Mouse (Mus musculus) heart, embryonic 13.5 days (tissue): ENCODE data around the gene Dnajb1. TPM values are rescaled to one million over a fixed set of nuclear protein-coding genes. Genes with fewer than 3 reads are reported as not detected.

Source experiments
- ATAC-seq: fragments of 200-750 bp; cut with Nextera tagmentation; 2 replicates; pipeline ENCODE4 v1.8.0; 2017; ENCODE audit warnings: moderate TSS enrichment; ENCODE audit not compliant: insufficient number of reproducible peaks, low FRiP score, low TSS enrichment; ENCODE audit errors: extremely low read depth
- H3K27ac ChIP-seq: fragments of 300-500 bp; sonication (generic); replicated peaks from 2 replicates; pipeline ENCODE4 v1.5.1; 2015; ENCODE audit warnings: moderate library complexity, mild to moderate bottlenecking, inconsistent platforms
- H3K27me3 ChIP-seq: fragments of 300-500 bp; sonication (generic); replicated peaks from 2 replicates; pipeline ENCODE4 v1.6.1; 2015; ENCODE audit warnings: mild to moderate bottlenecking, inconsistent platforms
- H3K36me3 ChIP-seq: fragments of 300-500 bp; sonication (generic); 2 replicates; pipeline ENCODE4 v1.6.1; 2015; ENCODE audit warnings: mild to moderate bottlenecking, inconsistent platforms
- H3K4me1 ChIP-seq: fragments of 300-500 bp; sonication (generic); 2 replicates; pipeline ENCODE4 v1.6.1; 2015; ENCODE audit warnings: inconsistent platforms
- H3K4me2 ChIP-seq: fragments of 300-500 bp; sonication (generic); 2 replicates; pipeline ENCODE4 v1.6.1; 2015; ENCODE audit warnings: inconsistent platforms, mild to moderate bottlenecking, moderate library complexity
- H3K4me3 ChIP-seq: fragments of 300-500 bp; sonication (generic); 2 replicates; pipeline ENCODE4 v1.5.1; 2015; ENCODE audit warnings: moderate library complexity, mild to moderate bottlenecking, inconsistent platforms
- H3K9ac ChIP-seq: fragments of 300-500 bp; sonication (generic); 2 replicates; pipeline ENCODE4 v1.6.1; 2015; ENCODE audit warnings: inconsistent platforms, mild to moderate bottlenecking, moderate library complexity
- H3K9me3 ChIP-seq: fragments of 300-500 bp; sonication (generic); 2 replicates; pipeline ENCODE4 v1.6.1; 2016; ENCODE audit warnings: inconsistent platforms
- WGBS: fragments of 180-500 bp; shearing (Covaris S2); methylation state at CpG from one replicate; pipeline ENCODE4 v1.1.7; 2015; ENCODE audit warnings: mixed read lengths; 5-methylcytosine and 5-hydroxymethylcytosine counted together
- polyA plus RNA-seq: library from polyadenylated mRNA; unstranded; fragments of >200 nt; fragmentation: Nextera tagmentation; extraction: Ambion mirVana; gene quantifications from 2 replicates; pipeline ENCODE4 v1.2.1, GENCODE M21; 2015

Dnajb1 gene
- polyA plus RNA-seq, 1 experiment from 2014 or later: 41.4 TPM

DNA sequence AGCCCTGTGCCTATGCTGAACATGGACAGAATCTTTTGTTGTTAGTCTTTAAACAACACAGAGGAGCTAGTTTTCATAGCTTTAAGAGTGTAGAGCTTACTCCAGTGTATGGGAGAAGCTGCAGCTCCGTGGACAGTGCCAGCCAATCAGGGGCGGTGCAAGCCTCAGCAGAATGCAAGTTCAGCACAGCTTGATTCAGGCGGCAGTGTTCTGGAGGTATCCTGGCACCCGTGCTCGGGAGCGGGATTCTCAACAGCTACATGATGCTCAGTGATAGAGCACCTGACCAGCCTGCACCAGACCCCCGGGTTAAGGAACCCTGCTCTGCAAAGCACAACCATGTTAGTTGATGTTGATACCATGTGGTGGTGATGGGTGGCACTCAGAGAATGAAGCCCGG is 52.6 kb downstream of the Dnajb1 start:
- H3K9me3 ChIP-seq: no peaks in the 10 kb centered on the region
- peak overlapping the region; percentile 48; the same call in 1 of the 2 replicates for H3K27ac ChIP-seq
- H3K36me3 ChIP-seq: peaks cover 53% of the 10 kb centered on the region
- H3K4me2 ChIP-seq: peak overlapping the region; percentile 65
- WGBS: 13% methylated on average over 8 of the region's 8 CpGs
- H3K4me3 ChIP-seq: peak overlapping the region; percentile 38
- H3K27me3 ChIP-seq: no peaks in the 10 kb centered on the region
- peaks cover 47% of the 10 kb centered on the region for H3K4me1 ChIP-seq
- H3K9ac ChIP-seq: peak overlapping the region; percentile 75
- ATAC-seq: no peak

GRCm38 (mm10) chr8:83660995-83661680 is 53.1 kb downstream of the Dnajb1 start:
- H3K4me1 ChIP-seq: peaks cover 50% of the 10 kb centered on the region
- peak overlapping the region; percentile 48; the same call in 1 of the 2 replicates for H3K27ac ChIP-seq
- peak overlapping the region; percentile 65 for H3K4me2 ChIP-seq
- H3K9me3 ChIP-seq: no peaks in the 10 kb centered on the region
- peak overlapping the region; percentile 38 for H3K4me3 ChIP-seq
- H3K27me3 ChIP-seq: no peaks in the 10 kb centered on the region
- WGBS: 17% methylated on average over 22 of the region's 22 CpGs
- peak overlapping the region; percentile 75 for H3K9ac ChIP-seq
- peaks cover 47% of the 10 kb centered on the region for H3K36me3 ChIP-seq
- no peak for ATAC-seq

Other genes starting within 250 kb of the Dnajb1 start
- gene Clgn, start 218.3 kb upstream of the Dnajb1 start, polyA plus RNA-seq: 0.06 and 0.09 TPM in 2 replicates
- gene Scoc, start 149.8 kb upstream of the Dnajb1 start, polyA plus RNA-seq: 80.1 and 83.2 TPM in 2 replicates
- gene Olfr370, start 72.4 kb upstream of the Dnajb1 start, polyA plus RNA-seq: not detected in 2 replicates
- gene Ndufb7, start 41.5 kb upstream of the Dnajb1 start, polyA plus RNA-seq: 524 and 602 TPM in 2 replicates
- gene Tecr, start 222 bp upstream of the Dnajb1 start, polyA plus RNA-seq: 438 and 474 TPM in 2 replicates
- gene Gipc1, start 44.5 kb downstream of the Dnajb1 start, polyA plus RNA-seq: 155 and 164 TPM in 2 replicates
- gene Ptger1, start 58.5 kb downstream of the Dnajb1 start, polyA plus RNA-seq: 0.35 and 0.41 TPM in 2 replicates
- 19.5 and 20.0 TPM in 2 replicates for gene Pkn1, start 91.0 kb downstream of the Dnajb1 start, polyA plus RNA-seq
- gene Ddx39, start 107.0 kb downstream of the Dnajb1 start, polyA plus RNA-seq: 133 and 152 TPM in 2 replicates
- gene Adgre5, start 133.1 kb downstream of the Dnajb1 start, polyA plus RNA-seq: 25.0 and 28.4 TPM in 2 replicates